Mouse (Mus musculus): ENCODE results near the gene Foxa3.
A peak's percentile ranks its signal among the peaks of the same experiment; 100 is the strongest.

The Foxa3 gene

GRCm38 (mm10) chr7:19024581-19025255, 1.4 kb upstream of the Foxa3 start:
- DNase-seq (ENCODE audit: low spot score), result peak; percentile 69

DNA sequence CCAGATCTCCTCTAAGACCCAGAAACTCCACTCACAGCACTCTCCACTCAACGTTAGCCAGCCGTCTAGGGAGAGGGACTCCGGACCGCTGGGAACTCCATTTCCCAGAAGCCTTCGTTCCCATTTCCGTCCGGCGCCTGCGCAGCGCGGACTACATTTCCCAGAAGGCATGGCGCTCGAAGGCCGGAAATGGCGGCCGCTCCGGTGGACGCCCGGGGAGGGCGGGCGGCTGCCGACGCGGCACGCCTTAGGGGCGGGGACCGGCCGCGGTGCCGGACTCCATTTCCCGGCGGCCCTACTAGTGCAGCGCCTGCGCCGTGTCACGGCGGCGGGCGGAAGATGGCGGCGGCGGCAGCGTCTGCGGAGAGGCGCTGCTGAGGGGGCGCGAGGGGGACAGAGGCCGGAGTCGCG, 763 bp upstream of the Foxa3 start, which contains the start of gene Sympk:
Sympk (plus strand) TSS at position 282 of the 411 bp plus-strand sequence.
- DNase-seq (ENCODE audit: low spot score), result peak; percentile 95

DNA sequence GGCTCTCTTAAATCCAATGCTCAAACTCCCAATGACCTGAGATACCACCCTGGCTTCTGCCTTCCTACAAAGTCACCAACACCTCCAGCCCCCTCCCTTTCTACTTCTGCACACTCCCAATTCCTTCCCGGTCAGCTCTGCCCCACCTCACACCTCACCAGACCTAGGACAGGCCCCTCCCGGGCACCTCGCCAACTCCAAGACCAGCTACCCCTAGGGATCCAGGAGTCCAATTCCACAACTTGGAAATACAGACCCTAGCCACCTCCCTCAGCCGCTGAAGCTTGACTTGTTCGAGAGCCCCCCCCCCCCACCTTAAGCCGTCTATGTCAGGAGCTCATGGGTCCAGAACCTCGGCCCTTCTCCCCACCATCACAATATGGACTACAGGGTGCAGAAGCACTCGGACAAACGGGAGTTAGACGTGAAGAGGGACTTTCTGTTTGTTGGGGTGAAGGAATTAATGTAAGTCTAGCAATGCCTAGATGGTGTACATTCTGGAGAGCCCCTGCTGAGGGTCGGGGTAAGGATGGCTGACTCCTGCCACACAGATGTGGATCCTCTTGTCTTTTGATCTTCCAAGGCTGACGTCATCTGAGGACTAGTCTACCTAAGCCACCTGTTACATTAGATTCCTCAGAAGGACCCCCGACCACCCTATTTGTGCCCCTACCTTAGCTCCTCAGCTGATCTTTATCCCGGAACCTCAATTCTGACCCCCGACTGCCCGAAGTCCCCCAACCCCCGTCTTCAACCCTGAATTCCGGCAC, 964 bp downstream of the Foxa3 start:
- DNase-seq (ENCODE audit: low spot score), result peak; percentile 73

DNA sequence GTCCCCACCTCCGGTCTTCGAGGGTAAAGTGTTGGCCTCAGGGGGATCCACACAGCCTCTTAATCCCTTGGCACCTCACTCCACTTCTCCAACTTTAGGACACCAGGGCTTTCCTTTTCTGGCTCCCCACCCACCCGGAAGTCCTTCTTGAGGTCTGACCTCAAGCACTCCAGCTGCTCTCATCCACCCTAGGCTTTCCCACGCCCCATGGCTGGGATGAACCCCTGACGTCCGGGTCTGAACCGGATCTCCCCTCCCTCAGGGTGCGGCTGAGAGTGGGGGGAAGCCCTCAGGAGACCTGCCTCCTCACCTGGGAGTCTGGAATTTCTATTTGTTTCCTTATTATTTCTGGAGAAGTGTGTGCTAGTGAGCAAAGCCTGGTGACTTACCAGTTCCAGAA, 2.3 kb downstream of the Foxa3 start:
- no peak for DNase-seq (ENCODE audit: low spot score)

GRCm38 (mm10) chr7:19017909-19018308, 5.4 kb downstream of the Foxa3 start:
- DNase-seq (ENCODE audit: low spot score), result no peak

DNA sequence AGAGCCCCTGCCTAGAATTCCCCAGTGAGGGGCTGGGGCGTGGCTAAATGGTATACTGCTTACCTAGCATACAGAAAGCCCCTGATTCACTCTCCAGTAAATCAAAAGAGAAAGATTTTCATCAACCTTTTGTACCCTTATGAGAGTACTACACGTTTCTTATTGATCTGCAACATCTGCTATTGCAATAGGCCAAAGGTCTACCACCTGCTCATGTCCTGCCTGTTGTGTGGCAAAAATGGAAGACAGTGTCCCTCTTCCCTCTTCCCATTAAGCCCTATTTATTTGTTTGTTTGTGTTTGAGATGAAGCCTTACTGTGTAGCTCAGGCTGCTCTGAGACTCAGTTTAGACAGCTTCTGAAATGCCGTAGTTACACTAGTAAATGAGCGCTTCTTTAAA, 7.3 kb downstream of the Foxa3 start:
- no peak for DNase-seq (ENCODE audit: low spot score)

DNA sequence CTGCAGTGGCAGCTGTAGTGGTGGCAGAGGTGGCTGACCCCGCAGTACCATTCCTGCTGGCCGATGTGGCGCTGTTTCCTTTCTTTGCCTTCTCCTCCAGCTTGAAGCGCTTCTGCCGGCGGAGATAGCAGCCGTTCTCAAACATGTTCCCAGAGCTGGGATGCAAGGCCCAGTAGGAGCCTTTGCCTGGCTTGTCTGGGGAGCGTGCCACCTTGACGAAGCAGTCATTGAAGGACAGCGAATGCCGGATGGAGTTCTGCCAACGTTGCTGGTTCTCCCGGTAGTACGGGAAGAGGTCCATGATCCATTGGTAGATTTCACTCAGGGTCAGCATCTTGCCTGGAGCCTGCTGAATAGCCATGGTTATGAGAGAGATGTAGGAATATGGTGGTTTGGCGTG, 8.9 kb downstream of the Foxa3 start:
- peak; percentile 54 for DNase-seq (ENCODE audit: low spot score)

DNA sequence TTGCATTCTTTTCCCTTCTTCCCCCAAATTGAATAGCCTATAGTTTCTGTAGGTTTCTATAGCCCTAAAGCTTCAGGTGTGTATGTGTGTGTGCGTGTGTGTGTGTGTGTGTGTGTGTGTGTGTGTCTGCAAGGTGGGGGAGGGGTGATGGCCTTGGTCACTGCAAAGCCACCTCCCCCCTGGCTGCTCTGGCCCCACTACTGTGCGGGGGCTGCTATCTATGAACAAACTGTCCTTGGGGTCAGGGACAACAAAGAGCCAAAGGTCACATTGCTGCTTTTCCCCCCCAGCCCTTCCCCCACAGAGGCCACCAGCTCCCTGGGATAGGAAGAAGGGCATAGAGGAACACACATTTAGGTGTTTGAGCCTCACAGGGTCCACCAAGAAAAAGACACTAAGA, 10.5 kb downstream of the Foxa3 start:
- peak; percentile 78 for DNase-seq (ENCODE audit: low spot score)

- peak; percentile 68 for DNase-seq (ENCODE audit: low spot score)
Observed at GRCm38 (mm10) chr7:19012025-19012621, 11.2 kb downstream of the Foxa3 start.

DNA sequence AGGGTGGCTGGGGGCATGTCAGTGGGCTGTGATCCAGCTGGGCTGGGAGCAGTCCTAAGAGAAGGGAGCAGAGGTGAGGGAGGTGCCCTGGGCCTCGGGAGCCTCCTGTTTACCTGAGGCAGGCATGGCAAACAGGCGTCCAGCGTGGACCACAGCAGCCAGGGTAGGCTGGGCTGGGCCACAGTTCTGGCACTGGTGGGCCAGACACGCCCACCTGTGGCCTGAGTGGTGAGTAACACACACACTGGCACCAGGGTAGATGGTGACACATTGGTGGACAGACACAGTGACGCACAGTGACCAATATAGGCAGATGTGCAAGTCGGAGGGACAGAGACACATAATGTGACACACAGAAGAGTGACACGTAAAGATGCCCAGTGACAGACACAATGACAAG, 12.8 kb downstream of the Foxa3 start:
- no peak for DNase-seq (ENCODE audit: low spot score)

- no peak for DNase-seq (ENCODE audit: low spot score)
Observed at GRCm38 (mm10) chr7:19007026-19007977, 16.0 kb downstream of the Foxa3 start.

GRCm38 (mm10) chr7:19006476-19006875, 16.9 kb downstream of the Foxa3 start:
- peak; percentile 87 for DNase-seq (ENCODE audit: low spot score)

DNA sequence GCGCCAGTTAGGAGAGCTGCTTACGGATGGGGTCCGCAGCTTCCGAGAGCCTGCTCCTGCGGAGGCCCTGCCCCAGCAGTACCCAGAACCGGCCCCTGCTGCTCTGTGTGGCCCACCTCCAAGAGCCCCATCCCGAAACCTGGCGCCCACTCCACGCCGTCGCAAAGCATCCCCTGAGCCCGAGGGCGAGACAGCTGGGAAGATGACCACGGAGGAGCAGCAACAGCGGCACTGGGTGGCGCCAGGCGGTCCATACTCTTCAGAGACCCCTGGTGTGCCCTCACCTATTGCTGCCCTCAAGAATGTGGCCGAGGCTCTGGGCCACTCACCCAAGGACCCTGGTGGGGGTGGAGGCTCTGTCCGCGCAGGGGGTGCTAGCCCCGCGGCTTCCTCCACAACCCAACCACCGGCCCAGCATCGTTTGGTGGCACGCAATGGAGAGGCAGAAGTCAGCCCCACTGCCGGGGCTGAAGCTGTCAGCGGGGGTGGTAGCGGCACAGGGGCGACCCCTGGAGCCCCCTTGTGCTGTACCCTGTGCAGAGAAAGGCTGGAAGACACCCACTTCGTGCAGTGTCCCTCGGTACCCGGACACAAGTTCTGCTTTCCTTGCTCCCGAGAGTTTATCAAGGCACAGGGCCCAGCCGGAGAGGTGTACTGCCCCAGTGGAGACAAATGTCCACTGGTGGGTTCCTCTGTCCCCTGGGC, 17.8 kb downstream of the Foxa3 start:
- no peak for DNase-seq (ENCODE audit: low spot score)

- DNase-seq (ENCODE audit: low spot score), result peak; percentile 72
Observed at GRCm38 (mm10) chr7:19004631-19005079, 18.7 kb downstream of the Foxa3 start.

DNA sequence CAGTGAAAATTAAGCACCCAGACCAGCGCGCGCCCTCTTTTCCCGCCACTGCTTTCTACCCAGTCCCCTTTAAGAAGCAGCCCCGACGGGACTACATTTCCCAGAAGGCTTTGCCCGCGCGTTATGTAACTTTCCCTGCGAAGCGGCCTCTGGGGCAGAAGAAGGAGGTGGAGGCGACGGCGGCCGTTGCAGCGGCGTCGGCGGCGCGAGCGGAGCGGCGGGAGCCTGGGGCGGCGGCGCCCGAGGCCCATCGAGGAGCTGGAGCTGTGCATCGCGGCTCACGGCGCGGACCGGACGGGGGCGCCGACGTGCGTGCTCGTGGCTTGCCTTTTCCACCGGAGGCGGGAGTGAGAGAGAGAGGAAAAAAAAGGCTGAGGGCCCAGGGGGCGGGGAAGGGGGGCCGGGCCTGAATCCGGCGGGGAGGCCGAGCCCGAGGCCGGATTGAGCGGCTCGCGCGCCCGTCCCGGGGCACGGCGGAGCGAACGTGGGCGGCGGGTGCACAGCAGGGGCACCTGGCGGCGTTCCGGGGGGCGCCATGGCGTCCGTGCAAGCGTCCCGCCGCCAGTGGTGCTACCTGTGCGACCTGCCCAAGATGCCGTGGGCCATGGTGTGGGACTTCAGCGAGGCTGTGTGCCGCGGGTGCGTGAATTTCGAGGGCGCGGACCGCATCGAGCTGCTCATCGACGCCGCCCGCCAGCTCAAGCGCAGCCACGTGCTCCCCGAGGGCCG, 19.3 kb downstream of the Foxa3 start, which contains the start of gene Irf2bp1:
Irf2bp1 (plus strand) TSS at position 143 of the 729 bp plus-strand sequence.
- peak; percentile 93 for DNase-seq (ENCODE audit: low spot score)

DNA sequence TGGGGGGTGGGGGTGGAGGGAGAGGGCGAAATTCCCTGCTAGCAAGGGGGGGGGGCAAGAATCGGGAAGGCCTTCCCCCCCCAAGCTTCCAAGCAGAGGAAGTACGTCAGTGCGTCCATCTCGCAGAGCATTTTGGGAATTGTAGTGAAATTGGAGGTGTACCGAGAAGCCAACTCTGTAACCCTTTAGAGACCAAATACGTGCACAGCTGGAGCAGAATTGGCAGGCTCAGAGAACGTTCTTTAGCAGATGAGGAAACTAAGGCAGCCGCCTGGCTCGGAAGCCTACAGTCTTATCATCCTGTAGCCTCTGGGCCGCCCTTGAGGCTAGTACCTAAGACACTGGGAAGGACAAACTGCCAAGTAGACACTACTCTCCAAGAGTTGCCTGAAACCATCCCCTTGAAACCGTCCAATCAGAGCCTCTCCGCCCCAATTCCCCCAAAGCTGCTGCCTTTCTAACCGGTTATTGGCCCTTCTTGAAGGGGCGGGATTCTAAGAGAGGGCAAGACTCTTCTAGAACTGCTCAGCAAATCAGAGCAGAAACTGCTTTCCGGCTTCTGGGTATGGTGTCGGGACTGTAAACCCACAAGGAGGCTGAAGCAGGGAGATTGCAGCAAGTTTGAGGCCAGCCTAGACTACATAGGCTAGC, 20.4 kb downstream of the Foxa3 start:
- DNase-seq (ENCODE audit: low spot score), result peak; percentile 73

DNA sequence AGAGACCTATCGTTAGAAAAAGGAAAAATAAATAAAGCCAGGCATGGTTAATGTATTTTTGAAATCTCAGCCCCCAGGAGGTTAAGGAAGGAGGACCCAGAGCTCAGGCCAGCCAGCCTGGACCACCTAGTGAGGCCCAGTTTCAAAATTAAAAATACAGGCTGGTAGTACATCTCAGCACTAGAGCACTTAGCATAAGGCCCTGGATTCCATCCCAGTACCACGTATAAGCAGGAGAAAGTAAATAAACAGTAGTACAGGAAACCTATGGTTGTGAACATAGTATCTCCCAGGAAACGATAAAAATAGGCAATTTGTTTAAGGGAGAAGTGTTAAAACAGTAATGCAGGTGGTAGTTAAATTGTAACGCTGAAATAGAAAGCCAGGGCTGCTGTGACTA, 21.2 kb downstream of the Foxa3 start:
- no peak for DNase-seq (ENCODE audit: low spot score)

DNA sequence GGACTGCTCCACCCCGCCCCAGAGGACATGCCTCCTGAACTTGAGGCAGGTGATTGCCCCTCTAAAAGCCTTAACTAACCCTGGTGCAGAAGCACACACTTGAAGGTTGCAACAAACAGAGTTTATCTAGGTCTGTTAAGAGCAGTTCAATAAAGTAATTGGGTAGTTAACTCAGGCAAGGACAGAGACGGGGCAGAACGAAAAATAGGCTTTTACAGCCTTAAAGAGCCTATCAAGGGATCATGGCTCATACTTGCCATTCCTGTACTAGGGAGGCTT, 21.6 kb downstream of the Foxa3 start:
- DNase-seq (ENCODE audit: low spot score), result no peak

DNA sequence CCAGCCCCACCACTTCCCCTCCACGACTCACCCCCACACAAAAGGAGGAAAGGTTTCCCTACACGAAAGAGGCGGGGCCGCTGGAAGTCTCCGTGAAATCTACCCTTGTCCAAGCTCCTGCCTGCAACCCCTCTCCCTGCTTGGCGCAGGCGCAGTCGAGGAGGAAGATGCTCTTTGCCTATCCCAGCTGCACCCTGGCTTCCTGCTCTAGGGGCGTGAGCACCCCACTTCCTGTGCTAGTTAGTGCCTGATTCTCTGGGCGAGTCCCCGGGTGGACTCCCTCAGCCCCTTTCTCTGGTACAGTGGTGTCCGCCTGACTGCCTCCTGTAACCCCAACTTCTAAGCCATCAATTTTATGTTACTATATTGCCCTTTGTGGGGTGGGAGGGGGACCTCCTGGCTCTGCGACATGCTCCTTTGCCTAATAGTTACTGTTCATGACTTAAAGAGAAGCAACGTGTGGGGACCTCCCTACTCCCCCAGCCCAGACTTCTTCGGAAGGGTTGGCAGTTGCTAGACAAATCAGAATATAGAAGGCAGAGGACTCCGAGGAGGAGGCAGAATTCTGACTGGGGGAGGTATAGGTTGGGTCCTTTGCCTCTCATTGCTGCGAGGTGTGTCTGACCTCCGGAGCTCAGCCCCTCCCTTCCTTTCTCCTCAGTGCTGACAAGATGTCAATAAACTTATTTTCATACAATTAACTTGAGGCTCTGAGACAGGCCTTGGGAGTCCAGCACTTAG, 22.1 kb downstream of the Foxa3 start:
- peak; percentile 74 for DNase-seq (ENCODE audit: low spot score)

Measured in testis, postnatal 10 days (tissue).